Mouse (Mus musculus) adrenal gland, postnatal 14 days (tissue): ENCODE measurements around the gene Soga1. TPM values are rescaled to one million over a fixed set of nuclear protein-coding genes. Genes with fewer than 3 reads are reported as not detected.

ENCODE experiments used
- DNase-seq: peaks from one replicate; pipeline ENCODE4 v3.0.0; 2021; ENCODE audit warnings: mixed read lengths
- total RNA-seq: library from RNA; stranded (reverse); gene quantifications from 2 replicates; pipeline ENCODE4 v1.2.3, GENCODE M21; 2021

Gene Soga1
- total RNA-seq, 1 experiment from 2014 or later: 31.9 TPM

DNA sequence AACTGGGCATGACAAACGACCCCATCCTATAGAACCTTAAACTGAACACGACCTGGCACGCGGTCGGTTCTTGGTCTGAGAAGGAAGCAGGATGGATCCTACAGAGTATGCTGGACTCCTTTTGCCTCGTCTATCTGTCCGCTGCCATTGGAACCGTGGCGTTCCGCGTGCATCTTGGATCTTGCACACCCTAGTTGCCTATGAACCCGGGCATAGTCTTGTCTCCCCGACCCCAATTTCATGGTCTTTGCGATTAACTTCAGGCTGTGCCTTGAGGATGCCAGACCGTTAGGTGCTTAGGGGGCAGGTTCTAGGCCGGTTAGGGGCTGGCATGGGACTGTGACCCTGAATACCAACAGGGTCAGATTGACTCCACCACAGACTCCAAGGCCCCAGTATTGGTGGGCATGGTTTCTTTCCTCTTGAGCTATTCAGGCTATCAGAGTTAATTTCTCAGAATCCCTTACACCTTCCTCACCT is 687 bp upstream of the Soga1 start:
- DNase-seq: no peak

DNA sequence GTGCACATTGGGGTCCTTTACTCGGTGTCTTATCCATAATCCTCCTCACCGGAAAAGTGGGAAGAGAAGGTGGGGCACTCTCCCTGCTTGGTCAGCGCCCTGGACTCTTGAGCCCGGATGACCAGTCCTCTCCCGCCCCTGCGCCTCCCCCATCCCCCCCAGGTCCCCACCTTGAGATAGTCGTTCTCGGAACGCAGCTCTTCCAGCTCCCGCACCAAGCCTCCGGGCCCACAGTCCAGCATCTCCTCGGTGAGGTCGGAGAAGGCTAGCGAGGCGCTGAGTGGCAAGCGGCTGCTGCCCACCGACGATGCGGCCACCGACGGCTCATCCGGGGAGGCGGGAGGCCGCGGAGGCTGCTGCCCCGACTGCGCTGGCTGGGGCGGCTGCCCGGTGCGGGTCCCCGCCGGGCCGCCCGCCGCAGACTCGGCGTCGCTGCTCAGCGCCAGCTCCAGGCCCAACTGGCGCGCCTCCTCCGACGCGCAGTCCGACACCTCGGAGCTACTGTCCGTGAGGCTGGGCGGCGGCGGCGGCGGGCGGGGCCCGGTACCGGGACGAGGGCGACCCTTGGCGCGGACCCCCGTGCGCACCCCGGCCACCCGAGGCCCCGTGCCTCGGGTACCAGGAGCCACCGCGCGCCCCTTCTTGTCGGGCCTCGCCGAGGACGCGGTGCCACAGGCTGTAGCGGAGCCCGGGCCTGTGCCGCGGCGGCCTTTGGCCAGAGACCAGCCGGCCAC is 828 bp downstream of the Soga1 start:
- peak; percentile 57 for DNase-seq

- DNase-seq: peak; percentile 94
Measured at GRCm38 (mm10) chr2:157077641-157078058, 1.4 kb downstream of the Soga1 start.

DNA sequence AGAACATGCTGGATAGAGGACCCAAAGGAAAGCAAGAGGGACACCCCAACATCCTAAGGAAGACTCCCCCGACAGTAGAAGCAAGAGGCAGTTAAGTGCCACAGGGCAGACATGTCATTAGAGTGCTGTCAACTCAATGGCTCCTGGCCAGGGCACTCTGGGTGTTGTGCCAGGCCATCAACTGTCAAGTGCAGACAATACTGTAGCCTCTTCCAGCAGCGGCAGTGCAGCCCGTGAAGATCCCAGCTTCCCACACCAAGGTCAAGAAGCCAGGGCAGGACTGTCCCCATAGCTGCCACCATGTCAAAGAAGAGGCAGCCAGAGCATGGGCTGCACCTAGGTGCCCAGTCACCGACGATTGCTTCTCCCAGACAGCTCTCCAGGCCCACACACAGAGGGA is 1.9 kb downstream of the Soga1 start:
- peak; percentile 83 for DNase-seq

DNA sequence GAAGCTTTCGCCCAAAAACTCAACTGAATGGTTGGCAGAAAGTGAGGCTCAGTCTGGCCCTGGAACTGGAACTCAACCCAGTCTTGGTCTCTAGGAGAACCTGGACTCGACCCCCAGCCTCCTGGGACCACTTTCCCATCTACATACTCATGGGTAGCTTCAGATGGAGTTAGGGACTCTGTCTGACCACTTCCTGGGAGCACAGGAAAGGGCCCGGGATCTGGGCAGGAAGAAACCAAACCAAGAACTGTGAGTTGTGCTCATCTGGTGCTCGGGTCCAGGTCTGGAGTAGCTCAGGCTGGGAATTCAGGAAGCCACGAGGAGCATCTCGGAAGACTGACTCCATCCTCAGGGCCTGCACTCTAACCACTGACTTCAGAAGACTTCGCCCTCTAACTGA is 2.5 kb downstream of the Soga1 start:
- DNase-seq: no peak

DNA sequence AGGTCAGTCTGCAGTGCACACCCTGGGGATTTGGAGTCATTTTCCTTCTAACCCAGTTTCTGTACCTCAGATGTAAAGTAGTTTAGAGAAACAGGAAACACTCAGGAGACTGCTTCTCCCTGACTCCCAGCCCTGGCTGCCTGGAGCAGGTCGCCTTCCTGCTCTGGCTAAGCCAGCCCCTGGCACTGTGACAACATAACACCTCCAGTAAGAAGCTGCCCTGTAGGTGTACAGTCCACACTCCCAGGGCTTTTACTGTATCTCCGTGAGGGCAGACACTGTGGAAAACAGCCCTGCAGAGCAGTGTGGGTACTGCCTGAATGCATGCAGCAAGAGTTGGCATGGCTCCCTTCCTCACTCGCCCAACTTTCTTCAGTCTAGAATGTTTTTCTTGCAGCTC is 3.4 kb downstream of the Soga1 start:
- DNase-seq: peak; percentile 47

DNA sequence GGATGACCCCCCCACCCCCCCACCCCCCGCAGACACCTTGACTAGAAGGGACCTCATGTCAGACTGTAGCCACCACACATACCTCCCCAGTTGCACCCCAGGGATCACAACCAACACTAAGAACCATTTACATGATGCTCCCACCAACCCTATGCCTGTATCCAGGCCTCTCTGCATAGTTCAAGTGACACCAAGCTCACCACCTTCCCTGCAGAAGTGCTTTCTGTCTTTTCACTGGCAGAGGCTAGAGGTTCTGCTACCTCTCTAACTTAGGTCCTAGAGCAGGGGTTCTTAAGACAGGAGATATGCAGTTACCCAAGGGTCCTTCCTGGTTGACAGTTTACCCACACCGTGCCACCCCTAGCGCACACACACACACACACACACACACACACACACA is 3.8 kb downstream of the Soga1 start:
- DNase-seq: no peak

DNA sequence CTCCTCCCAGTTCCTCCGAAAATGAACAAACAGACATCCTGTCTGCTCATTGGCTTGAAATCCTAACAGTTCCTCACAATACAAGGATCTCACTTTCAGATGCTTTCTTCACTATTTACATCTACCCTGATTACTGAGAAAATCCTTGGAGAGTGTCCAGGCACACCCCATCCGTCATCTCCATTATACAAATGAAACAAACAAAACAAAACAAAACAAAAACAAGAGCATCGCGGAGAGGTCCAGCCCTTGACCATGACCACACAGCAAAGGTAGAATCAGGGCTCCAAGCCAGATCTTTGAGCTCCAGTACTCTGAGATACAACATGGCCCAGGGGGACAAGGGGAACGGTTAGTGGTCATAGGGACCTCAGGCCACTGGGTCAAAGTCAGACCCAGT is 4.3 kb downstream of the Soga1 start:
- no peak for DNase-seq

GRCm38 (mm10) chr2:157074186-157074724 is 4.8 kb downstream of the Soga1 start:
- DNase-seq: peak; percentile 77

DNA sequence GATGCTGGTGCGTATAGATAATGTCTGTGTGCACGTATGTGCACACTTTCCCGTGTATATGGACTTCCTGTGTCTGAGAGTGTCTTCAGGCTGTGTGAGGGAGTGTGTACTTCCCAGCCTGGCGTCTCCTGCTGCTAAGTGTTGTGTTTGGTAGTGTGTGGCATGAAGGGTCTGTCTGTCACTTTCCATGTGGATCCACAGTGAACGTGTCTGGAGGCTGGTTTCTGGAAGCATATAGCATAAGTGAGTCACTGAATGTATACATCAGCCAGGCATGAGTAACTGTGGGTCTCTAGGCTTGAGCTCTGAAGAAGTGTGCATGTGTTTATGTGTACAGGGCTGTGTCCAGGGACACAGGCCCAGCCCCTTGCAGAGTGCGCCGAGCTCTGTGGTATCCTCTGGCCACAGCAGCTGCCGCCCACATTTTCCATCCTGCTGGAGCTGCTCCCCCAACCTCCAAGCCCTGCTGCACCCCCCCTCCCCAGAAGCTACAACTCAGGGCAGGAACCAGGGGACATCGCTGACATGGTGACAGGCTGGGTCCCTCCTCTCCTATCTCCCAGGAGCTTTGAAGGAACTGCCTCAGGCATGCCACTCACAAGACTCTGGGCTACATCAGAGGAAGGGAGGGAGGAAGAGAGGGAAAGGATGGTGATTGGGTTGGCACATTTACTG is 5.5 kb downstream of the Soga1 start:
- DNase-seq: no peak

DNA sequence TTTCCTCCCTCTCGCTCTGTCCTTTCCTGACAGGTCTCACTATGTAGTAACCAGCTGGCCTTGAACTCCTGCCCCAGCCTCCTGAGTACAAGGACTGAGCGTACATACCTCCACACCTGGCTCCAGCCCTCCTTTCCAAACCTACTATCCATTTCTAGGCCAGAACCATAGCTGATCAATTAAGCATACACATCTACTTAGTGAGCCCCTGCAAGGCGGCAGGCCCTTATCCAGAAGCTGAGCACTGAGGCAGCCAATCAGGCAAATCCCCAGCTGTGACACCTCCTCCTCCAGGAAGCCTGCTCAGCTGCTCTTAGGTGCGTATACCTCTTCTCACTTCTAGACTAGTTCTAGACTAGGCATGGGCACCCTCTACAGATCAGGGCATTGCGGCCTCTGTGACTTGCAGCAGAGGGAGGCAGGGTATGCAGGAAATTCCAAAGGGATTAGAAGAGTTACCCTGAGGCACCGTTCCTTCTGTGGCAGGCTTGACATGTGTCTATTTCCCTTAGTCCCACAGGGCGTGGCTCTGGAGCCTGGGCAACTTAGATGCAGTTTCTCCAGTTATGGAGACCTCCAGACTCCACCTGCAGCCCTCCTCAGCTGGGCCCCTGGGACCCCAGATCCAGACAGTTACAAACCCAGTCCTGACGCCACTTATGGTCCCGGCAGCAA is 6.6 kb downstream of the Soga1 start:
- no peak for DNase-seq

DNA sequence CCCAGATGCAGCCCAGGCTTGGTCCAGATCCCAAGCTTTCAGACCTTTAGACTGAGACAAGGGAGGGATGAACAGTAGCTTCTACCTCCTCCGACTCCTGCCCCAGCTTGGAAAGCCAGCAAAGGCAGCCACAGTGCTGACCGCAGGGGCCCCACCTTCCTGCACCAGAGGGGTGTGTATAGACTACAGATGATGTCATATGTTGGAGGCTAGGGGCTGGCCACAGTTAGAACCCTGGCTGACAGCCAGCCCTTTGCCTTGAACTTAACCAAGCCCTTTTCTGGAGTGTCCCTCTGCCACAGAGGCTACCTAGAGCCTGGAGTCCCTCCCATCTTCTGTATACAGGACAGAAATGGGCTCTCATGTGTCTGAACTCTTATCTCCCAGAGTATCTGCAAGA is 7.5 kb downstream of the Soga1 start:
- peak; percentile 89 for DNase-seq

DNA sequence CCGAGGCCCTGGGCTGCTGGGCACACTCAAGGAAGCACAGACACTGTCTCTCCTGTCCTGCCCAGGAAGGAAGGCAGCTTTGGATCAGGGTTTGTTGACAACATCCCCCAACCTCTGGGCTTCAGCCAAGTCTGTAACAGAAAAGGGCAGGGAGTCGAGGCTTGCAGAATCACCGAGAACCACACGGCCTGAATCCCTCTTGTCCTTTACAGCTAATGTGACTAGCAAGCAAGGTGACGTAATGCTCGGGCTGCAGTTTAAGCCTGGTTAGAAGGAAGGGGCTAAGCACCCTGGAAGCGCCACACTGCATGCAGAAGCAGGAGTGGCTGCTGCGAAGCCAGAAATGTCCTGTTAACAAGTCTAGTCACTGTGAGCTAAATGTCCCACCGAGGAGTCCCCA is 8.7 kb downstream of the Soga1 start:
- DNase-seq: peak; percentile 84

GRCm38 (mm10) chr2:157069755-157070315 is 9.2 kb downstream of the Soga1 start:
- DNase-seq: no peak

GRCm38 (mm10) chr2:157069355-157069735 is 9.7 kb downstream of the Soga1 start:
- DNase-seq: peak; percentile 51

GRCm38 (mm10) chr2:157068701-157069354 is 10.2 kb downstream of the Soga1 start:
- peak; percentile 33 for DNase-seq

- DNase-seq: no peak
Measured at GRCm38 (mm10) chr2:157066731-157067430, 12.2 kb downstream of the Soga1 start.

GRCm38 (mm10) chr2:157065879-157066226 is 13.2 kb downstream of the Soga1 start:
- peak; percentile 40 for DNase-seq

DNA sequence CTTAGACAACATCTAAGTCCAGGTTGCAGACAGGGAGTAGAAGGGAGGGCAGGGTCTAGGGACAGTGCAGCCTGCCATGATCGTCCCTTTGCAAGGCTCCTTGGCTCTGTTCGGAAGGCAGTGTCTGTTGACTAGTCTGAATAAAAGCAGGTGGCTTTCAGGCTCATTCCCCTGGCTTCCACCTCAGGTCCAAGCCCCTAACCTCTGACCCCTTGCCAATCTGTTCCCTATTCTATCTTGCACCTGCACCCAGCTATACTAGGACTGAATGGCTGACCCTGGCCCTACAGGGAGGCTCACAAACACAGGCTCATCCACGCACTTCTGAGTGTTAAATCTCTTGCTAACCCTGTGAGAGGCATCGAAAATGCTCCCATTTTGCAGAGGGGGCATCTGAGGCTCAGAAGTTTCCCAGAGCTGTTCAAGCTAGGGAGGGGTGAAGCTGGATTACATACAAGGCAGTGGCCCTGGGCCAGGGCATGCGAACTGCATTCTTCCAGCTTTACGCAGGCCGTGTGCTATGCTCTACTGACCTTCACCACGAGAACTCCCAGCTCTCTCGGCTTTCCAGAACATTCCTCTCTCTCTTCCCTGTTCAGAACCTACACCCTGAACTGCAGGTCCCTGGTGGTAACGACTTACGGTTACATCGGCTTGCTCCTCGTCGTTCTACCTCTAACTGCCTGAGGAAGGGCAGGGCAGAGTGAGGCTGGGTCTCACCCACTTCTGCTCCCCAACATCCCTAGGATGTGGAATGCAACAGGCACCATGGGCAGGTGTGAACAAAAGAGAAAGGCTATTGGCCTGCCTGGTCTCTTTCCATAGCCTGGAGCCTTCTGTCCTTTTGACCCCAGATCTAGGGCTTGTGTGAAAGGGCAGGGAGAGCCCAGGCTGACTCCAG is 13.8 kb downstream of the Soga1 start:
- peak; percentile 77 for DNase-seq

GRCm38 (mm10) chr2:157064136-157064535 is 14.9 kb downstream of the Soga1 start:
- DNase-seq: peak; percentile 33
